Mouse (Mus musculus) gastrocnemius, postnatal 10 days (tissue): ENCODE measurements around the gene Sumo1. TPM values are rescaled to one million over a fixed set of nuclear protein-coding genes. Genes with fewer than 3 reads are reported as not detected.

Experiments
- DNase-seq: peaks from one replicate; pipeline ENCODE4 v3.0.0; 2021; ENCODE audit warnings: mixed read lengths
- total RNA-seq, 2 experiments: library from RNA; stranded (reverse); gene quantifications; 2 replicates each; pipeline ENCODE4 v1.2.3; 2021

Sumo1 gene
- total RNA-seq, 2 experiments from 2014 or later: 75.1 to 75.6 TPM

- DNase-seq: no peak
Observed at GRCm38 (mm10) chr1:59594586-59595266, 75.9 kb downstream of the Sumo1 start.

- DNase-seq: no peak
Observed at GRCm38 (mm10) chr1:59593622-59594035, 77.0 kb downstream of the Sumo1 start.

GRCm38 (mm10) chr1:59592876-59593275 lies 77.8 kb downstream of the Sumo1 start:
- DNase-seq: no peak

GRCm38 (mm10) chr1:59592359-59592758 lies 78.3 kb downstream of the Sumo1 start:
- no peak for DNase-seq

- no peak for DNase-seq
Observed at GRCm38 (mm10) chr1:59589271-59589670, 81.4 kb downstream of the Sumo1 start.

- DNase-seq: peak; percentile 84
Observed at GRCm38 (mm10) chr1:59584656-59585410, 85.8 kb downstream of the Sumo1 start.

- no peak for DNase-seq
Observed at GRCm38 (mm10) chr1:59580880-59581279, 89.8 kb downstream of the Sumo1 start.

GRCm38 (mm10) chr1:59580131-59580751 lies 90.4 kb downstream of the Sumo1 start:
- no peak for DNase-seq

- DNase-seq: no peak
Observed at GRCm38 (mm10) chr1:59579327-59579726, 91.3 kb downstream of the Sumo1 start.

GRCm38 (mm10) chr1:59578770-59579169 lies 91.9 kb downstream of the Sumo1 start:
- DNase-seq: no peak

- DNase-seq: no peak
Observed at GRCm38 (mm10) chr1:59574262-59575187, 96.1 kb downstream of the Sumo1 start.

GRCm38 (mm10) chr1:59573843-59574242 lies 96.8 kb downstream of the Sumo1 start:
- DNase-seq: no peak

GRCm38 (mm10) chr1:59571502-59571901 lies 99.1 kb downstream of the Sumo1 start:
- no peak for DNase-seq

GRCm38 (mm10) chr1:59570767-59571166 lies 99.9 kb downstream of the Sumo1 start:
- DNase-seq: no peak

GRCm38 (mm10) chr1:59569301-59569700 lies 101.3 kb downstream of the Sumo1 start:
- DNase-seq: no peak

GRCm38 (mm10) chr1:59568283-59568682 lies 102.4 kb downstream of the Sumo1 start:
- DNase-seq: no peak

- no peak for DNase-seq
Observed at GRCm38 (mm10) chr1:59567521-59567920, 103.1 kb downstream of the Sumo1 start.

- no peak for DNase-seq
Observed at GRCm38 (mm10) chr1:59566926-59567325, 103.7 kb downstream of the Sumo1 start.

- no peak for DNase-seq
Observed at GRCm38 (mm10) chr1:59566281-59566680, 104.4 kb downstream of the Sumo1 start.

GRCm38 (mm10) chr1:59565804-59566203 lies 104.8 kb downstream of the Sumo1 start:
- no peak for DNase-seq

- DNase-seq: no peak
Observed at GRCm38 (mm10) chr1:59563581-59563980, 107.1 kb downstream of the Sumo1 start.

GRCm38 (mm10) chr1:59553708-59554107 lies 116.9 kb downstream of the Sumo1 start:
- no peak for DNase-seq
